Mouse (Mus musculus): ENCODE measurements around the gene Map3k7cl. TPM values are rescaled to one million over a fixed set of nuclear protein-coding genes. Genes with fewer than 3 reads are reported as not detected.

Map3k7cl gene
- total RNA-seq, 2 experiments from 2014 or later, result 0.28 to 0.52 TPM

DNA sequence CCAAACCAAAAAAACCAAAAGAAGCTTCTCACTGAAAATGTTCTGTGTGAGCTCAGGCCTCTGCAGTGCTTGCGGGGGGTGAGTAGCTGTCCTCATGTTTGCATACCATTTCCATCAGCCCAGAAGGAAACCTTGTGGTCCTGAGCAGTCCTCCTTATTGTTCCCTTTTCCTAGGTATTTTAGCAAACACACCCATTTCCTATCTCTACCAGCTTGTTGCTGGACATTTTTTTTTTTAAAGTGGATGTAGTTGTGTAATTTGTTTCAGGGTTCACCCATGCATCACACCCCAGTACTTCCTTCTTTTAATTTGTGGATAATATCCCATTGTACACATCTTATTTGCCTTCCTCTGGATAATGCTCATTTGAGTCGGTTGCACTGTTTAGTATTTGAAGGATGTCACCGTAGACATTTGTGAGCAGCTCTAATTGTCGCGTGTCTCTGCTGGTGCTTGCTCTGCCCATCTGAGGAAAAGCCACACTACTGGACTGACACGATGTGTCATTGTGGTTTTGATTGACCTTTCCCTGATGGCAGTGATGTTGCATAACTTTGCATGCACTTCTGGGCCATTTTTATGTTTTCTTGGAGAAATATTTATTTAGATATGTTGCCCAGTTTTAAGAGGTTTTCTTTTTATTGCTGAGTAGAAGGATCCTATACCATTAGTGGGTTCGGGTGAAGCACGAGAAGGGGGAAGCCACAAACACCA is 32.6 kb downstream of the Map3k7cl start:
- no peak for DNase-seq
- intact Hi-C loops (cut with DNase I), result no loop called here

GRCm38 (mm10) chr16:87587843-87588242 is 34.7 kb downstream of the Map3k7cl start:
- no peak for DNase-seq
- intact Hi-C loops (cut with DNase I), result no loop called here

GRCm38 (mm10) chr16:87594145-87594544 is 41.0 kb downstream of the Map3k7cl start:
- intact Hi-C loops (cut with DNase I), result no loop called here
- no peak for DNase-seq

GRCm38 (mm10) chr16:87595149-87595548 is 42.0 kb downstream of the Map3k7cl start:
- intact Hi-C loops (cut with DNase I), result no loop called here

GRCm38 (mm10) chr16:87602717-87603526 is 49.8 kb downstream of the Map3k7cl start:
- intact Hi-C loops (cut with DNase I), result no loop called here
- no peak for DNase-seq

More at GRCm38 (mm10) chr16:87595149-87595548, 42.0 kb downstream of the Map3k7cl start:
- no peak for DNase-seq

- DNase-seq, result no peak
- intact Hi-C loops (cut with DNase I), result no loop called here
Measured at GRCm38 (mm10) chr16:87604002-87604401, 50.9 kb downstream of the Map3k7cl start.

GRCm38 (mm10) chr16:87604883-87605282 is 51.8 kb downstream of the Map3k7cl start:
- intact Hi-C loops (cut with DNase I), result no loop called here
- no peak for DNase-seq

- intact Hi-C loops (cut with DNase I), result no loop called here
Measured at GRCm38 (mm10) chr16:87607383-87607782, 54.3 kb downstream of the Map3k7cl start.

DNA sequence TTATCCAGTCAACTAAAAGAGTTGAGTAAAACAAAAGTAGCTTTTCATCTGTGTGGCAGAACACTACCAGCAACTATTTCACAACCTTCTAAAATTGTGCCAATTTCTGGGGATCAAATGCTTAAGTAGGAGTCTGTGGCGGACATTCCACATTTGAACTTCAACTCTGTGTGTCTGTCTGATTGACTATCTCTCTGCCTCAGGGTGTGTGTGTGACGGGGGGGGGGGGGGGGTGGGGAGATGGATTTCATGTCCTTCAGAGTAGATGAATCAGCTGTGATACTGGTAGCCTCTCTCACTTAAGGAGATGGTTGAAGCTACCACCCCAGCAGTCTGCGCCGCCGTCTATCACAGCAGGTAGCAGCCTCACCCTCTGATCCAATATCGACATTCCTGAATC is 54.8 kb downstream of the Map3k7cl start:
- intact Hi-C loops (cut with DNase I), result no loop called here
- no peak for DNase-seq

More at GRCm38 (mm10) chr16:87607383-87607782, 54.3 kb downstream of the Map3k7cl start:
- DNase-seq, result no peak

- intact Hi-C loops (cut with DNase I), result no loop called here
- DNase-seq, result no peak
Measured at GRCm38 (mm10) chr16:87610142-87610541, 57.0 kb downstream of the Map3k7cl start.

GRCm38 (mm10) chr16:87610556-87611295 is 57.6 kb downstream of the Map3k7cl start:
- intact Hi-C loops (cut with DNase I), result no loop called here
- DNase-seq, result no peak

DNA sequence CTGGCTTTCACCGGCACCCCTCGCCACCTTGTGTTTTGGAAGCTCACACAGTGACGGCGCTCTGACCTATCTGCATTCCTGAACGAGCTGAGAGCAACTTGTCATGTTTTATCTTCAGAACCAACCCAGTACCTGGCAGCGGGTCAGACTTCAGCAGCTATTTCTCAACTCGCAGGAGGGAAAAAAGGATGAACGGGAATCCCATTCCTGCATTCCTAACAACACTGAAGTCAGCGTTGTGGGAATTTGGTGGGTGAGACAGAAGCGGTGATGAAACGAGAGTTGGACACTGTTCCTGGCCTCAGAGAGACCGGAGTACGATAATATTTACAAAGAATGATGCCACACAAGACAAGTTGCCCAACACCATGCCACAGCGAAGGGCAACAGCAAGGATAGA is 58.3 kb downstream of the Map3k7cl start:
- intact Hi-C loops (cut with DNase I), result no loop called here
- no peak for DNase-seq

DNA sequence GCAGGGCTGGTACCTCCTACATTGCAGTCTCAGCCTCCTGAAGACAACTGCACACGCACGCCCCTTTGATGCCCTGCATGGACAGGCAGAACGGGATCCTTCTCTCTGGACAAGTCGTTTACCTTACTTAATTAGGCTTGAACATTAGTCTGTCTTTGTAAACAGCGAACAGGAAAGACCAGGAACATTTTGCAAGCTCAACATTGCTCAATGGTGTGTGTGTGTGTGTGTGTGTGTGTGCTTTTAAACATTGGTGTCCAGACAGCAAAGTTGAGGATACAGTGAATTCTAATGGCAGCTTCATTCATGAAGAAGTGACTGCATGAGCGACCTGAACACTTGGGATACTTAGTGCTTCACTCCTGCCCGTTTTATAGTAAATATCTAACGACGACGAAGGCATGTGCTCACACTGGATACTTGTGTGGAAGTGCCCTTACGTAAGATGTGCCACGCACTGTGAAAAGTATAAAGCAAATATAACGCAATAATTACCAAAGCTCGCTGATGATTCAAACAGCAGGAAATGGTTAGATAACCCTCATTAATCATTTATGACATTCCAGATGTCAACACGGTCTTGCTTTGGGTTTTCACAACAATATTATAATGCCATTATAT is 59.2 kb downstream of the Map3k7cl start:
- intact Hi-C loops (cut with DNase I), result no loop called here

GRCm38 (mm10) chr16:87617377-87617776 is 64.2 kb downstream of the Map3k7cl start:
- no peak for DNase-seq
- intact Hi-C loops (cut with DNase I), result no loop called here

More for the DNA sequence above, 59.2 kb downstream of the Map3k7cl start:
- no peak for DNase-seq

- DNase-seq, result no peak
- intact Hi-C loops (cut with DNase I), result no loop called here
Measured at GRCm38 (mm10) chr16:87621246-87621645, 68.1 kb downstream of the Map3k7cl start.

- no peak for DNase-seq
- intact Hi-C loops (cut with DNase I), result no loop called here
Measured at GRCm38 (mm10) chr16:87623881-87624280, 70.8 kb downstream of the Map3k7cl start.

DNA sequence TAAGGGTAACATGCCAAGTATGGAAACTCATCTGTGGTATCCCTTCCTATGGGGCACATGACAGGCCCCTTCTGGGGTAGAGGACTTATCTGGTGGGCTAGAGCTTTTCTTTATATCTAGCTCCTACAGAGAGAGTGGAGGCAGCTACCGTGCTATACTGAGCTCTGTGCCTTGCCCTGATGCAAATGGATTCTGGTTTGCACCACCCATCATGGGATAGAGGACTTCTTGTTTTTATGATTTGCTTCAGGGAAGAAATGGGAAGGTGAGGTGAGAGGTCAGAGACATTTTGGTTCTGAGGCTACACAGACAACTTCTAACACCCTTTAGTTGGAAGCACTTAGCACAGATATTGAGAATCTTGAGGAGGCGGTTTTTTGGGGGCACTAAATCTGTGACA is 71.8 kb downstream of the Map3k7cl start:
- intact Hi-C loops (cut with DNase I), result no loop called here
- DNase-seq, result no peak

DNA sequence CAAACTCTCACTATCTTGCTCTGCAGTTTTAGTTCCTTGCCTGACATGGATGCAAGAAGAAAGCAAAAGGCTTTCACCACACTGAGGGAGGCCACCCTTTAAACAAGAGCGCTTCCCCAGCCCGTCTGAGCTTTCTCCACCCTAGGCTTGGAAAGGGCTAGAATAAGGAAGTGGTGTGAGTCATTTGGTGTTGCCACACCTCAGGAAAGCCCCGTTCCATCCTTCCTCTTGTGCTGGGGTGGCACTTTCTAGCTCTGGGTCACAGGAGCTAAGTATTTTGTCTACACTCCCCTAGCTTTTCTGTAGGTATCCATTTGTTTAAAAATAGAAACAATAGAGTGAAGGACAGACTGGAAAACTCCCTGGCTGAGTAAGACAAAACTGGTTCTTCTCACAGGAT is 72.2 kb downstream of the Map3k7cl start:
- DNase-seq, result no peak
- intact Hi-C loops (cut with DNase I), result no loop called here

GRCm38 (mm10) chr16:87625816-87626215 is 72.7 kb downstream of the Map3k7cl start:
- no peak for DNase-seq
- intact Hi-C loops (cut with DNase I), result no loop called here

DNA sequence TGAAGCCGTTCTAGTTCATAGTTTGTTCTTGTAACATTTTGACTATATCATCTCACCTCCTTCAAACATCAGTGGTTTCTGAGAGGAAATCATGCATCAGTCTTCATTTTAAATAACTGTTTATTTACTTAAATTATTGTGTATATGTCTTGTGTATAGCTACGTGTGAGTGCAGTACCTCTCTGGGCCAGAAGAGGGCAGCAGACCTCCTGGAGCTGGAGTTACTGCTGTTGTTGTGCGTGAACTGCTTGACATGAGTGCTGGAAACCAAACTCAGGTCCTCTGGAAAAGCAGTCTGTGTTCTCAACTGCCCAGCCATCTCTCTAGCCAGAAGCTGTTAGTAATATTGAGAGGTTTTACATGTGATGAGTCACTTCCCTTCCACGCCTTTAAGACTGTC is 73.6 kb downstream of the Map3k7cl start:
- no peak for DNase-seq
- intact Hi-C loops (cut with DNase I), result no loop called here

DNA sequence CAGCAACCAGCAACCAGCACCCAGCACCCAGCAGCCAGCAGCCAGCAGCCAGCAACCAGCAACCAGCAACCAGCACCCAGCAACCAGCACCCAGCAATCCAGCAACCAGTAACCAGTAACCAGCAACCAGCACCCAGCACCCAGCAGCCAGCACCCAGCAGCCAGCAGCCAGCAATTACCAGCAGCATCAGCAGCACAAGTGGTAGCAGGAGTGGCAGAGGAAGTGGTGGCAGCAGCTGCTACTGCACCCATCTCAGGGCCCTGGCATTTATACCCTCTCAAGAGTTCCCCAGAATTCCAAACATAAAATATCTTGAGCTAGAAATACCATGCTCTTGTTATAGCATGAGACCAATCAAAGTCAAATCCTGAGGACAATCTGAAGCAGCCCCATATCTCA is 81.6 kb downstream of the Map3k7cl start:
- intact Hi-C loops (cut with DNase I), result no loop called here
- DNase-seq, result no peak

Data from left cerebral cortex, postnatal 4 days (tissue).